Mouse (Mus musculus): ENCODE measurements at regions not wholly inside any gene's neighbourhood (a gene's known extent, or its start where the extent isn't known, plus 50 kb on each side); places are given as distances from the start of the nearest gene placed in this dataset.

DNA sequence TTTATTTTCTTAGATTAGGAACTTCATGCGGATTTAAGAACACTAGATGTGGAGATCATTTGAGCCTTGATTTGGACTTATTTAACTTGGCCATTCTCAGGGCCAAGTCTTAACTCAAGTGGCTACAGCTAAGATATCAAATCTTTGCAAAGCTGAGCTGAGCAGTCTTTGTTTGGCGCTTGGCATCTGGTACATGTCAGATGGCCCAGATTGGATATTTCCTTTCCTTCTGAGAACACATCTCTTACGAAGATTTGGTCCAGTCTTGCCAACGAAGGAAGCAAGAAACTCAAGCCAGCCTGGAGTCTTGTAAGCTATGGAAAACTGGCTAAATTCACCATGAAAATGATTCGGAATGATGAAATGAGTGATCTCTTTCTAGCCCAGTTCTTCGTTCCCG lies 59.1 kb upstream of the Cdc42ep3 start:
- no peak for DNase-seq
- intact Hi-C loops (cut with DNase I; ENCODE audit: low total_unique reads), result no loop called here

DNA sequence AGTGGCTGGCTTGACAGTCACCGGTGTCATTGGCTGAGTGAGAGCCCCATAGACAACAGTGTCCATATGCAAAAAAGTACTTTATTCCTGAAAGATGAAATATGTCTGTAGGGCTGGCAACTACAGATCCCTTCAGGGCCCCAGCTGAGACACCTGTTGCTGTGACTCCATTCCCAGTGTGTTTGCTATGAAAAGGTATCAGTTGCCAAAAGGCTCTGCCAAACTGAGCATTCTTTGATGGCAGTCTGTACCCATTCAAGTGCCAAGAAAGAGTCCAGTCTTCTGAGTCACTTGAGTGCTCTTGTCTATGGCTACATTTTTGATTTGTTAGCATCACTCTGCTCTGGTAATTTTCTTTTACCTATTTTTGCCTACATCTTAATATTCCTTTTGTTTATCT lies 63.1 kb upstream of the Cdc42ep3 start:
- intact Hi-C loops (cut with DNase I; ENCODE audit: low total_unique reads), result no loop called here
- no peak for DNase-seq

DNA sequence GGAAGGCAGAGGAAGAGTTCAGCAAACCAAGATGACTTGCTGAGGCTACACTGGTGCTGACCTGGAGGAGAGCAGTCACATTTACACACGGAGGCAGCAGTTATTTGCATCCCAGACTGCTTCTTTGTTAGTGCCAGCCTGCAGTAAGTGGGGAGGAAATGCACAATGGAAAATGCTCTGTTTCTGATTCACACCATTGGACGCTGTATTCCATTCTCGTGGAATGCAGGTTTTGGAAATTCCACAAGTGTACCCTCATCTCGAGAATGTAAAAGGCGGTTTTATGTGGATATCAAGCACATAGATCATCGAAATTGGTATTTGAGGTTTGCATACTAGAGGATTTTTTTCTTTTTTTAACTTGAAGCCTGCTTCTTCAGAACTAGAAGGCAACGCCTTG lies 66.7 kb upstream of the Cdc42ep3 start:
- no peak for DNase-seq
- intact Hi-C loops (cut with DNase I; ENCODE audit: low total_unique reads), result no loop called here

DNA sequence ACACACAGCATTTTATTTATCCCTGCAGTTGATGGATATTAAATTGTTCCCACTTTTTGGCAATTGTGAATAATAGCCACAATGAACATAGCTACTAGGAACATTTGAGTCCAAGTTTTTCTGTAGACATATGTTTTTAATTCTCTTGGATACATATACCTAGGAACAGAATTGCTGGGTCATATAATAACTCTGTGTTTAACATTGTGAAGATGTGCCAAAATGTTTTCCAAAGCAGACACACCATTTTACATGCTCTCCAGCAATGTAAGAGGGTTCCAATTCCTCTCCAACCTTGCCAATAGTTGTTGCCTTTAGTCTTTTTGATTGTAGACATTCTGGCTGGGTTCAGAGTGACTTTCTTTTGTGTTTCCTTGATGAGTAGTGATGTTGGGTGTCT lies 84.3 kb upstream of the Cdc42ep3 start:
- no peak for DNase-seq
- intact Hi-C loops (cut with DNase I; ENCODE audit: low total_unique reads), result no loop called here

DNA sequence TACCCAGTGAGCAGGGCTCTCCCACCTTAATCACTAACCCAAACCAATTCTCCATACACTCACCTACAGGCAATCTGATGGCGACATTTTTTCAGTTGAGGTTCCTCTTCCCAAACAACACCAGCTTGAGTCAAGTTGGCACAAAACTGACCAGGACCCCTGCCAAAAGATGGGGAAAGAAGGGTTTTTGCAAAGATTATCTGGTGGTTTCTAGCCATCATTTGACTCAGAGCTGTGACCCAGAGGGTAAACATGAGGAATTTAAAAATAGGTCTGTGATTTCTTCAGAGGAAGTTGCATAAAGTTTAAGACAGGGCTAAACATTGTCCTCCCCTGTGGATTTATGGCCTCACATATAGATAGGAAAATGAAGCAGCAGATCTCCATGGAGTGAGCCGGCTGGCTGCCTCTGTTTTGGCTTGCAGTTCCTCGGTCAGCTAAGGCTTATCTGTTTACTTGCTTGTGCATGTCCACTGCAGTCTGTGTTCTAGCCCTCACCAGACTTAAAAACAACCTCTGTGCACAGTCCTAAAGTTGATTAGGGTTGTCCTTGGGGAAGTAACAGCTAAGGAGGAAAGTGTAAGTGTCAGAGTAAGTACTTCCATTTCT lies 87.7 kb upstream of the Cdc42ep3 start:
- intact Hi-C loops (cut with DNase I; ENCODE audit: low total_unique reads), result no loop called here
- DNase-seq, result no peak

DNA sequence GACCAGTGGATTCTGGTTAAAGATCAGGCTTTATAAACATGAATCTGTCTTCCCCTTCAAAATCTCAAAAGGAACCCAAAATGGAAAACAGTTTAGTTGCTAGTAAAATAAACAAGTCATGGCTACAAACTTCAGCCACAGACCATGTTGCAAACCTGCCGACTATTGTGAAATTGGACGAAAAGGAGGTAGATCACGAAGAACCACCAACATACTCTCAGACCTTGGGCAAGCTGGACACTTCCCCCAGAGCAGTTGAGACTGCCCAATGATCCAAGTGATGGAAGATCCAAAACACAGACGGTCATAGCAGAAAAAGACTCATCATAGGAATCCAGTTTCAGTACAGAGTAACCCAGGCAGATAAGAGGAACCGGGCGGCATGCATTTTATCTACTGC lies 92.3 kb upstream of the Cdc42ep3 start:
- DNase-seq, result no peak
- intact Hi-C loops (cut with DNase I; ENCODE audit: low total_unique reads), result no loop called here

DNA sequence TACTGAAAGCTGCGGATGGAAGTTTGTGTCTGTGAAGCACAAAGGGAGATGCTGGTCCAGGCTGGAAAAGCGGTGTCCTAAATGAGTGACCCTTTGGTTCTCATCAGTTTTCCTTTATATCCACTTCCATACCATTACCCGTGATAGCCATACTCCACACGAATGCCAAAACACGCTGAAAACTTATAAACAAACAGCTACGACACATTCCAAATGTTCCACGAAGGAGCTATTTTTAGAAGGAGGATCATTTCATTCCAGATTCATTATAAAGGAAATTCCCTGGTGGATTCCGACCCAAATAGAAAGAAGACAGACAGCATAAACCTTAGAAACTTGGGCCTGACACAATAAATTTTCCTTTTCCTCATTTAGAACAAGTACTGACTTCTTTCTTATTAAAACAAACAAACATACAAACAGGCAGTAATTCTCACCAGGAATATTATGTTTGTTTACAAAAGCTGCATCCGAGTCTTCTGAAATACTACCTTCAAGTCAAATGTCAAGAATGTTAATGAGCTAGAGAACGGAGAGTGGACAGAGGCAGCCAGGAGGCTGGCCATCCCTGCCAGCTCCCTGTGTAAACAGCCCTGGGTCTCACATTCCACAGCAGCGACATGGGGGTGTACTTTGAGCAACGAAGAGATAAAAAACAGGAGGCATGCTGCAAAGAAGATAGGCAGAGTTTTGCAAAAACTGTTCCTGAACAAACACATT lies 96.4 kb upstream of the Cdc42ep3 start:
- no peak for DNase-seq
- intact Hi-C loops (cut with DNase I; ENCODE audit: low total_unique reads), result no loop called here

DNA sequence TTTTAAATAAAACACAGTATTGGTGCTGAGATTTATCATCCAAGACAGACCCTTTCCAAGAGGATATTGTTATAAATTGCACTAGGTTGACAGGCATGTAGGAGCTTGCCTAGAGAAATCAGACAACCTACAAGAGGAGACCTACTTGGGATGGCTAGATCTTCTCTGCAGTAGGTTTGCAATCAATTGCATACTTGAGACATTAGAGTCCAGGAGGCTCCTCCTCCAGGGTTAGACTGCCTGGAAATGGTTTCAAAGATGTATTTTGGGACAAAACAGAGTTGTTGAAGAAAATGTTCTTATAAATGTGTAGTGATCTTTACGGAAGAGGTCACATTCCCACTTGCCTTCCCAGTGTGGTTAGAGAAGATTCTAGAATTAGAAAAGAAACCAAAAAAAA lies 98.9 kb upstream of the Cdc42ep3 start:
- intact Hi-C loops (cut with DNase I; ENCODE audit: low total_unique reads), result no loop called here
- DNase-seq, result no peak

DNA sequence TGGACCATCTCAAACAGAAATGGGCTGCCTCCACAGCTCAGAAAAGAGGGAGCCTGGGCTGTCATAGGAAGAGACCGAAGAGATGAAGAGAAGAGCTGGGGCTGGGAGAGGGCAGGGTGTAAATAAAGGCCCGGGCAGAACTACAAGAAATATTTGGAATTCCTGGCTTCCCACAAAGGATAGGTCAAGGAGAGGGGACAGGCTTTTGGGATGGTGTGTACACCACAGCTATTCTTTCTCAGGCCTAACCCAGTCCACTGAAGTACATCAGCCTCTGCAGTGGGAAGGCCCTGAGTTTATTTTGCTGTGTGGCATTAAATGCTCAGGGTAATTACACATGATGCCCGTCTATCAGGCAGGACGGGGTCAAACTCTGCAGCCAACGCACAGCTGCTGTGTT lies 99.6 kb upstream of the Cdc42ep3 start:
- DNase-seq, result no peak
- intact Hi-C loops (cut with DNase I; ENCODE audit: low total_unique reads), result no loop called here

DNA sequence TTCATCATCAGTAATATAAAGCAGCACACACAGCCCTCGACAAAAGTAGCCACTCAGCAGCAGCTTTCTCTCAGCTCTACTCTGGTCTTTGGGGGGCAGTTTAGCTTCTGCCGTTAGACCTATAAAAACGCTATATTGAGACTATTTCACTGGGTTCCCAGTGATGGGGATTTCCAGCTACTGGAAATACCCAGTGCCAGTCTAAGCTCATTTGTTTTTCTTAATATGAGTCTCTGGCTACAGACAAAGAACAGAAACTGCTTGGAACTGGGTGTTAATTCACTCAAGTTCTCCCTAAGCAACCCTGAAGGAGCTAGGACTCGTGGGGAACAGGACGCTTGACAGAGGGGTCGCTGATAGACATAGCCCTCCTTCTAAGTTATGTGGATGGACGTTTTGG lies 100.3 kb upstream of the Cdc42ep3 start:
- DNase-seq, result no peak

DNA sequence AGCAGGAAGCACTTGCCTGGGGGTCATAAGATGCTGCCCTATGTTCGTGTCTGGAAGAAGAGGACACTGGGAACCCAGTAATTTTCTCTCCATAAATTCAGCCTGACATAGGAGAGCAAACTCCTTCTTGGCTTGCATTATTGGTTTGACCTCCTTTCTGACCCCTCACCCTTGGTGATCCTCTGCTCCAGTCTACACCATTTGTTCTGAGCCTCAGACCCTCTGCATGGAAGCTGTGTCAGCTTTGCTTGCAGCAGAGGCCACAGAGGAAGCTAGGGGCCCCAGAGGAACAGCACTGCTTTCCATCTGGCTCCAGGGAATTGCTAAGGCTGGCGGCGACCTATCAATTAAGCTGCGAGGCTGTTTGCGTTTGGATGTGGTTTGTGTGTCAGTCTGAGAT lies 102.7 kb upstream of the Cdc42ep3 start:
- intact Hi-C loops (cut with DNase I; ENCODE audit: low total_unique reads), result no loop called here
- no peak for DNase-seq

More for the DNA sequence above, 100.3 kb upstream of the Cdc42ep3 start:
- intact Hi-C loops (cut with DNase I; ENCODE audit: low total_unique reads), result no loop called here

DNA sequence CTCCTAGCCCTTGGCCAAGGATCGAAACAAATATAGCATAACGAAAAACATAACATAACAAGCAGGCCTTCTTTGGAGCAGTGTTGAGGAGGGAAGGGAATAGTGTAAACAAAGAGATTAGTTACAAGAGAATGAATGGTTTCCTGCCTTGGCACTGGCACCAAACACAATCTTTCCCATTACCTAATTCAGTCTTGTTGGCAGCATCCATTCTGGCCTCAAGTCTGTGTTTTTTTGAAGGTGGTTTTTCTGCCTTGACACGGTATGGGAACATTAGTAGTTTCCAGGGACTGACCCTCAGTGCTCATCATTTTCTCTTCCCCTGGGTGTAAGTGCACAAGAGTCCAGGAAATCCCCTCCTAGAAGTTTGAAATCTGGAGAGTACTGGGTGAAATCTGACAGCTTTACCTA lies 106.8 kb upstream of the Cdc42ep3 start:
- DNase-seq, result no peak
- intact Hi-C loops (cut with DNase I; ENCODE audit: low total_unique reads), result no loop called here

DNA sequence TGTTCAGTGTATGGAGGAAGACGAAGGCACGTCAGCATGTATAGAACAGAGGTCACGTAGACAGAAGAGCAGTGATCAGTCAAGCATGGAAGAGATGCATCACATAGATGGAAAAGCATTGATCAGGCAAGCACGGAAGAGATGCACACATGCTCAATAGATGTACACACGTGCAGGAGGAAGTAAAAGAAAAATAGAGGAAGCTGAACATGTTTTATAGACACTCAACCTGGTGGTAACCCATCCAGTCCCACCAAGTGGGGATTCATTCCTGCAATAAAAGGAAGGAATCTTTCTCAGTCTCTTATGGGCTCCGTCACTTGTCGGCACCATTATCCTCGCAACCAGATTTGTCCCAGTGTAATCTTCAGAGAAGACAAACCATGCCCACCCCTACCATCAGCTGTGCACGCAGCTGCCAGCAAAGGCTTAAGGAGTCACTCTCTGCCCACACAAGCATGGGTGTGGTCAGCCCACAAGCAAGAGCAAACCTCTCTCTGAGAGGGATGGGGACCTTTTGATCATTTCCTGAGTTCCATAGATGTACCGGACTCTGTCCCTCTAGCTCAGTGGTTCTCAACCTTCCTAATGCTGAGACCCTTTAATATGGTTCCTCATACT lies 108.3 kb upstream of the Cdc42ep3 start:
- intact Hi-C loops (cut with DNase I; ENCODE audit: low total_unique reads), result no loop called here
- no peak for DNase-seq

DNA sequence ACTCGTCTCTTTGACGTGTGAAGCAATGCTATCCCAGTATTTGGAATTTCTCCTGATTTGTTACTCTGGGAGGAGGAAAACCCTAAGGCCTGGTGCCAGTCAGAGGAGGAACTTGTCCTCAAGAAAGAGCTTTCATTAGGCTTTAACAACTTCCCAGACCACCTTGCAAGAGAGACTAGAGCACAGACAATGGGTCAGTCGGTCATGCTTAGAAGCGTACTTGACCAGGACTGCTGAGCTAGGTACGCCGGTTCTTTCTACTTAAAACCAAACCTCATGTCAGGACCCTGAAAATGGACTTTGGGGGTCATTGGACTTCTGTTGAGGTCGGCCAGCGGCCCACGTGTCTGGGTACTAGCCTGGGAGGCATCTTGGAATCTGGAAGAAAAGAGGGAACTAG lies 110.8 kb upstream of the Cdc42ep3 start:
- intact Hi-C loops (cut with DNase I; ENCODE audit: low total_unique reads), result no loop called here
- DNase-seq, result no peak

DNA sequence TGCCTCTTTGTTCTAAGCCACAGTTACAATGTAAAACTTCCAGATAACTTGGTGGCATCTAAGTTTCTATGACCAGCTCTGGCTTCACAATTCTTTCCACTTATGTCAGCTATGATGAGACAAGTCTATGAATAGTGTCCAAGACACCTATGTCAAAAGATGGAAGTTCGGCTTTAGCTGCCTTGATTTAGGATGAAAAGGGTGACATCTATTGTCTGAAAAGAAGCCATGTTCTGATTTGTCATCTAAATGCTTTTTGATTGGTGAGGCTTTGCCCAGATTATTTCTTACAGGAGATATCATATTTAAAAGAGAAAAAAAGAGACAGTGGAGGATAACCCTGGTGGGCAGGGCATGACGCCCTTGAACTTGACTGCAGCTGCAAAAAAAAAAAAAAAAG lies 116.7 kb upstream of the Cdc42ep3 start:
- intact Hi-C loops (cut with DNase I; ENCODE audit: low total_unique reads), result no loop called here
- DNase-seq, result no peak

DNA sequence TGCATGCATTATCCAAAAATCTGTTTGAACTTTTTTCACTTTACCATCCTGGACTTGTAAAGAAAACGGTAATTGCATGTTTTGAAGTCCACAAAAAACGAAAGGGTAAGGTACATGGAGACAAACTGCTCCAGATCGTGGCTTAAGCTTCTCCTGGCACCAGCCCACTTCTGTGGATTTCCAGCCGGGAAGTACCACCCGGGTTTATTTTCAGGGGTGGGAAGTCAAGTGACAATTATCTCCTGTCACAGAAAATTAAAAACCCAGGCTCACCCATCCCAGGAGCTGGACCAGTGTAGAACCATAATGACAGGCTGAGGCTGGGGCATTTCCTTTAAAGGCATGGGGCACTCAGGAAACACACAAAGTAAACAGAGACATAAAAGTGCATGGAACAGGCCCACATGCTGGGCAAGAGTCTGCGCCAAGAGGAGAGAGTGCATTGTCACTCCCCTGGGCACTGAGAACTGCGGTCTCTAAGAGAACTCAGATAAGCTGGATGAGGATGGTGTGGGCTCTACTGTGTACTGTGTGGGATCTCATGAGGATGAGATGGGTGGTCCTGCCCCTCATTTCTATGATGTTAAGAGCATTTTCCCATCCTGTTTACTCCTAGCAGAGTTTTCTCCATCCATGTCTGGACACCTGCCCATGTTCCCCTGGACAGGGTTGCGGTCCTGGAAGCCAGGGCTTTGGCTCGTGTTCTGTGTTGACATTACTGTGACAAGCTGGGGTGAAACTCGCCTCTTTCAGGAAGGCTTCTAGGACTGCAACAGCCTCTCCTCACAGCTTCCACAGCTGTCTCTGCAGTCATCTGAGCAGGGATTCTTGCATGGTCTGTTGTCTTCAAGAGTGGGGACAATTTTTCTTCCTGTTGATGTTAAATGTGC lies 117.5 kb upstream of the Cdc42ep3 start:
- intact Hi-C loops (cut with DNase I; ENCODE audit: low total_unique reads), result no loop called here
- DNase-seq, result peak; percentile 17

DNA sequence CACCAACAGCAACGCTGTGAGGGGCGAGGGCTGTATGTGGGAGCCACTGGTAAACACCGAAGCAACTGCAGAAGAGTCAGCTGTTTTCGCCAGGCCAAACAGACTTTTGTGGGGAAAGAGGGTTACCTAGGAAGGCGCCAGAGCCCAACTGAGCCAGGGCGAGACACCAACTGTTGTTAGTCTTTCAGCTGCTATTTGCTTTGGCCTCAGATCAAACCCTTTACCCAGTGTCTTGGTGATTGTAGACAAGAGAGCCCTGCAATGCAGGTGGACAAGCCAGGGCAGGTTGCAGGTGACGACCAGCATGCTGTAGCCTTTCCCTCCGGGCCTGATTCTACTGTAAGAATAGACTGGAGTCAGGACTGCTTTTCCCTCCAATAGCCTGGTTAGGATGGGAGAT lies 121.8 kb upstream of the Cdc42ep3 start:
- intact Hi-C loops (cut with DNase I; ENCODE audit: low total_unique reads), result no loop called here
- DNase-seq, result no peak

DNA sequence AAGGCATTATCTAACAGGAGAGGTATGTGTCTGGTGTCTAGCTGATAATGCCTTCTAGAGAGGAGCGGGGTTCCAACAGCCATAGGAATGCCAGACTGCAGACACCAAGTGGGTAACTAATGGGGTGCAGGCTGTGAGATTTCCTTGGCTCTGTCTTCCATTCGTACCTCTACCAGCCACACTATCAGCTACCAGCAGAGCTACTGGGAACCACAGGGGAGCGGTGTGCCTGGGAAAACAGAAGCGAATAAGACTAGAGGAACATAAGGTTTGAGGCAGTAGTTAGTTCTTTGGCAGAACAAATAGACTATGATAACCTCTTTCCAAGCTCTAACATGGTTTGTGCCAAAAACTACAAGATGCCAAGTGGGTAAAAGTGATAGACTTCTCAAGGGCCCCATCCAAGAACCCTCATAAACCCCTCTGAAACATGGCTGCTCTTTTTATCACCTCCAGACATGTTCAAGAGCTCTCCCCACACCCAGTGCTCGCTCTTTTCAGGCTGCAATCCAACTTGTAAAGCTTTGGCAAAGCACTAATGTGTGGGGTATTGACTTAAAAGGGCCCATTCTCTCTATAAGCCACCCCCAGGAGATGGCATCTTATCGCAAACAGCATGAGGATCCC lies 126.3 kb upstream of the Cdc42ep3 start:
- DNase-seq, result no peak
- intact Hi-C loops (cut with DNase I; ENCODE audit: low total_unique reads), result no loop called here

DNA sequence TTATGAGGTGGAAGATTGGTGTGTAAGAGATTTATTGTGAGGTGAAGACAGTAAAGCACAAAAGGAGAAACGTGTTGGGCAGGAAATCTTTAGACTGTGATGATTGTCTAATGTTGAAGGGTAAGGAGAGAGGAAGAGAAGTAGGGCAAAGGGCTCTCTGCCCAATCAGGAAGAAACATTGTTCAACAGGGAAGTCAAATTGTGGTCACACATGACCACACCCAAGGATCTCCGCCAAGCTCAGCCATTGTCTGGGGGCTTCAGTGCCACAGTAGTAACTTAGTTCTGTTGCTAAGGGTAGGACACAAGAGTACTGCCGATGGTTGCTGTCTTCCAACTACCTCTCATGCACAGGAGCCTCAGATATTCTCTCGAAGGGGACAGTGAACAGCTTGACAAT lies 127.0 kb upstream of the Cdc42ep3 start:
- intact Hi-C loops (cut with DNase I; ENCODE audit: low total_unique reads), result no loop called here

DNA sequence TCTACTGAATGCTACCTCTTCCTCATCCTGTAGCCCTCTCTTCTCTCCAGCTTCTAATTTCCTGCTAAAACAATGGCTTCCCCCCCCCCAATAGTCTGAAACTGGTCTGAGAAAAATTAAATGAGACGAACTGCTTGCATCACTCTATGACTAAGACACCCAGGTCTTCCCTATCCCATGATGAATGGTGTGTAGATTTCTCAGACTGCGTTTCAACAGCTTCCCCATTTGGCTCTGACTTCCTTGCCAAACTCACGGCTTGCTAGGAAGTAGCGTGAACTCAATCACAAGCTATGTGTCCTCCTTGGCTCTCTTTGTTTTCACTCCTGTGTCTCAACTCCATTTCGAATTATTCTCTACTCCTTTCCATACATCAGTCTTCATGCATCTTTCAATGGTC lies 126.4 kb upstream of the Rmdn2 start:
- DNase-seq, result no peak
- intact Hi-C loops (cut with DNase I; ENCODE audit: low total_unique reads), result no loop called here

More for the DNA sequence above, 127.0 kb upstream of the Cdc42ep3 start:
- DNase-seq, result no peak

All from gastrocnemius, postnatal 14 days (tissue).